Mouse (Mus musculus) CH12.LX (cell line): ENCODE data around the gene Kansl3.

Experiments used
- BHLHE40 ChIP-seq: IDR thresholded peaks from 2 replicates; pipeline ENCODE4 v1.6.1; 2011; ENCODE audit warnings: mild to moderate bottlenecking, low read depth, low read length, improper control_type of control experiment
- CTCF ChIP-seq, 2 experiments: IDR thresholded peaks in 1 of 2; conservative IDR thresholded peaks in 1 of 2; 2 replicates each; pipeline ENCODE4 v1.5.1; 2011 to 2012; ENCODE audit warnings: low read depth in 2 of 2, low read length in 2 of 2, improper control_type of control experiment in 1 of 2, inconsistent platforms in 1 of 2, mild to moderate bottlenecking in 1 of 2, moderate library complexity in 1 of 2
- KAT2A ChIP-seq: IDR thresholded peaks from 2 replicates; pipeline ENCODE4 v1.6.1; 2012; ENCODE audit warnings: low read length, improper control_type of control experiment, inconsistent platforms; ENCODE audit not compliant: insufficient replicate concordance
- MAFK ChIP-seq: IDR thresholded peaks from 2 replicates; pipeline ENCODE4 v1.6.1; 2011; ENCODE audit warnings: low read length, improper control_type of control experiment; ENCODE audit not compliant: insufficient replicate concordance
- USF1 ChIP-seq: IDR thresholded peaks from 2 replicates; pipeline ENCODE4 v1.6.1; 2014; ENCODE audit warnings: low read depth, mild to moderate bottlenecking, inconsistent platforms, low read length, improper control_type of control experiment
- USF2 ChIP-seq: conservative IDR thresholded peaks from 2 replicates; pipeline ENCODE4 v1.6.1; 2011; ENCODE audit warnings: low read depth, low read length, improper control_type of control experiment

DNA sequence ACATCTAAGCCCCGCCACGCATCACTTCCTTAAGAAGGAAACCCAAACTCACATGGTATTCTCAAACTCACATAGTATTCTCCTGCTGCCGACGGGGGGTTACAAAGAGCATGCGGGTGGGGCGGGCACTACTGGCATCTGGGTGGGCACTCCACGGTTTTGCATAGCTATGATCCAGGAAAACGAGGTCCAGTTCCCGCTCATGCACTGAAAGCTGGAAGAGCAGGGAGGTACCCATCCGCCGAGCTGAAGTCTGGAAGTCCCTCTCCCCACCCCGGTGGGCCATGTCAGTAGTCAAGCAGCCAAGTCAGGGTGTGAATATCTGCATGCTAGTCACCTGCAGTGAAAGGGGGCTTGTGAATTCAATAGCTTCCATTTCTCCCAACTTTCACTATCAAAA is 1.3 kb downstream of the Kansl3 start:
- TF ChIP-seq KAT2A (no peak), CTCF (conservative IDR thresholded peaks at IDR 0.05 in 1 of 2, IDR thresholded peaks at IDR 0.05 in 1 of 2; ENCODE audit: low read depth in 2 of 2, low read length in 2 of 2) (no peak), USF1 (no peak), BHLHE40 (no peak), MAFK (no peak), USF2 (no peak)
